Mouse (Mus musculus): ENCODE results near the gene Far1. TPM values are rescaled to one million over a fixed set of nuclear protein-coding genes. Genes with fewer than 3 reads are reported as not detected.

The Far1 gene
- polyA plus RNA-seq, 2 experiments, result 12.0 to 24.9 TPM

GRCm38 (mm10) chr7:113498413-113498812, 15.2 kb upstream of the Far1 start:
- Histone ChIP-seq H3K4me2 (ENCODE audit: low read depth) (no peak overlapping the region), H3K27ac (no peak overlapping the region), H3K9me3 (ENCODE audit: control insufficient read depth, low read length) (no peaks in the 10 kb centered on the region), H3K9ac (replicated peaks) (no peak overlapping the region), H3K4me3 (ENCODE audit: insufficient read depth in 1 of 2, low read depth in 2 of 2, low read length in 2 of 2) (no peak overlapping the region), H3K27me3 (ENCODE audit: control insufficient read depth, insufficient read depth, low read length) (no peaks in the 10 kb centered on the region), H3K36me3 (replicated peaks; ENCODE audit: control insufficient read depth, insufficient read depth, low read depth) (no peaks in the 10 kb centered on the region), H3K4me1 (replicated peaks; ENCODE audit: control insufficient read depth in 2 of 2, insufficient read depth in 2 of 2, low read length in 1 of 2) (no peaks in the 10 kb centered on the region)
- ATAC-seq (ENCODE audit: insufficient read depth), result no peak
- 49% methylated on average over 3 of the region's 3 CpGs for WGBS (ENCODE audit: insufficient replicate concordance)
- DNase-seq (ENCODE audit: low read depth in 3 of 3, low spot score in 3 of 3), result no peak
- TF ChIP-seq EP300 (IDR thresholded peaks at IDR 0.05; ENCODE audit: low read depth) (no peak), CTCF (IDR thresholded peaks at IDR 0.05; ENCODE audit: low read depth) (no peak)

DNA sequence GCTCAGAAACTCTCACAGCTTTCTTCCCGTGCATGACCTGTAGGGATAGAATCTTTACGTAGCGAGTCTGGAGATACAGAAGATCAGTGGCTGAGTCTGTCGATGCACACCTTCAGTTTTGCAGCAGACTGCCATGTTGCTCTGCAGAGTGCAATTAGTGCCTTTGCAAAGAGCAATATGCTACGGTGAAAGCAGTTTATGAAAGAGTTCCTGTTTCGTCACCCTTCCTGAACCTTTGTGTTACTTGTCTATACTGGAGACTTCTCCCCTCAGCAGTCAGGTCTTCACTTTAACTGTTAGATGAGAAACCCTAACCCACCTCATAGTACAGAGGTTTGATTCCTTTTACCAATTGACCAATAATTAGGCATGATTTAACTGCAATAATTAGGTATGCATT, 13.8 kb upstream of the Far1 start:
- H3K4me2 ChIP-seq (ENCODE audit: low read depth), result no peak overlapping the region
- DNase-seq (ENCODE audit: low read depth in 3 of 3, low spot score in 3 of 3) (no peak), ATAC-seq (ENCODE audit: insufficient read depth) (no peak)
- no peak overlapping the region for H3K4me3 ChIP-seq (ENCODE audit: insufficient read depth in 1 of 2, low read depth in 2 of 2, low read length in 2 of 2)
- no peak overlapping the region for H3K27ac ChIP-seq
- no peaks in the 10 kb centered on the region for H3K4me1 ChIP-seq (replicated peaks; ENCODE audit: control insufficient read depth in 2 of 2, insufficient read depth in 2 of 2, low read length in 1 of 2)
- H3K27me3 ChIP-seq (ENCODE audit: control insufficient read depth, insufficient read depth, low read length), result no peaks in the 10 kb centered on the region
- no peaks in the 10 kb centered on the region for H3K9me3 ChIP-seq (ENCODE audit: control insufficient read depth, low read length)
- 58% methylated on average over 6 of the region's 6 CpGs for WGBS (ENCODE audit: insufficient replicate concordance)
- no peaks in the 10 kb centered on the region for H3K36me3 ChIP-seq (replicated peaks; ENCODE audit: control insufficient read depth, insufficient read depth, low read depth)
- no peak overlapping the region for H3K9ac ChIP-seq (replicated peaks)
- TF ChIP-seq EP300 (IDR thresholded peaks at IDR 0.05; ENCODE audit: low read depth) (no peak), CTCF (IDR thresholded peaks at IDR 0.05; ENCODE audit: low read depth) (no peak)

- TF ChIP-seq CTCF (IDR thresholded peaks at IDR 0.05; ENCODE audit: low read depth) (no peak), EP300 (IDR thresholded peaks at IDR 0.05; ENCODE audit: low read depth) (no peak)
- DNase-seq (ENCODE audit: low read depth in 3 of 3, low spot score in 3 of 3) (no peak), ATAC-seq (ENCODE audit: insufficient read depth) (no peak)
- Histone ChIP-seq H3K9ac (replicated peaks) (no peak overlapping the region), H3K27ac (no peak overlapping the region), H3K4me3 (ENCODE audit: insufficient read depth in 1 of 2, low read depth in 2 of 2, low read length in 2 of 2) (no peak overlapping the region), H3K4me2 (ENCODE audit: low read depth) (no peak overlapping the region), H3K36me3 (replicated peaks; ENCODE audit: control insufficient read depth, insufficient read depth, low read depth) (no peaks in the 10 kb centered on the region), H3K4me1 (replicated peaks; ENCODE audit: control insufficient read depth in 2 of 2, insufficient read depth in 2 of 2, low read length in 1 of 2) (no peaks in the 10 kb centered on the region), H3K9me3 (ENCODE audit: control insufficient read depth, low read length) (no peaks in the 10 kb centered on the region), H3K27me3 (ENCODE audit: control insufficient read depth, insufficient read depth, low read length) (no peaks in the 10 kb centered on the region)
- 34% methylated on average over 3 of the region's 3 CpGs for WGBS (ENCODE audit: insufficient replicate concordance)
Observed at GRCm38 (mm10) chr7:113502453-113502852, 11.2 kb upstream of the Far1 start.

GRCm38 (mm10) chr7:113505047-113505446, 8.6 kb upstream of the Far1 start:
- Histone ChIP-seq H3K4me3 (ENCODE audit: insufficient read depth in 1 of 2, low read depth in 2 of 2, low read length in 2 of 2) (no peak overlapping the region), H3K27me3 (ENCODE audit: control insufficient read depth, insufficient read depth, low read length) (no peaks in the 10 kb centered on the region), H3K9ac (replicated peaks) (no peak overlapping the region), H3K36me3 (replicated peaks; ENCODE audit: control insufficient read depth, insufficient read depth, low read depth) (no peaks in the 10 kb centered on the region), H3K27ac (no peak overlapping the region), H3K4me1 (replicated peaks; ENCODE audit: control insufficient read depth in 2 of 2, insufficient read depth in 2 of 2, low read length in 1 of 2) (no peaks in the 10 kb centered on the region), H3K9me3 (ENCODE audit: control insufficient read depth, low read length) (no peaks in the 10 kb centered on the region), H3K4me2 (ENCODE audit: low read depth) (no peak overlapping the region)
- DNase-seq (ENCODE audit: low read depth in 3 of 3, low spot score in 3 of 3) (no peak), ATAC-seq (ENCODE audit: insufficient read depth) (no peak)
- TF ChIP-seq CTCF (IDR thresholded peaks at IDR 0.05; ENCODE audit: low read depth) (no peak), EP300 (IDR thresholded peaks at IDR 0.05; ENCODE audit: low read depth) (no peak)
- WGBS (ENCODE audit: insufficient replicate concordance), result 30% methylated on average over 5 of the region's 5 CpGs

DNA sequence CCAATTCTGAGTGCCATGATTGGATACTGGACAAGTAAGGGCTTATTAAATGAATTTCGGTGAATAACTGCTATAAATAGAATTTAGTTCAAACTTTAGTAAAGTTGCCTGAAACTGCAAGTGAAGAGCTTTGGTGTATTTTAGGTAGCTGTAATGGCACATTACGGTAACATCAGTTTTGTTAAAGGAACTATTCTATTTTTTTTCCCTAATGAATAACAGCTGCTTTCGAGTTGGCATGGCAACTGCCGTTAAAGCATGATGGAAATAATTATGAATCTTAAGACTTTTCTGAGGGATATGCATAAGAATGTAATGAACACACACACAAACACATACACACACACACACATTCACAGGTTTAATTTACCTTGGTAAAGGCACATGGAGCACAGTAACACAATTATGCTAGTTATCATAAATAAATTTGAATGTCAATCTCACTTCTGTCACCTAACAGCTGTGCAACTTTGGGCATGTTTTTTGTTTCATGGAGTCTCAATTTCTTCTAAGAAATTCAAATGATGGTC, 8.1 kb upstream of the Far1 start:
- H3K27ac ChIP-seq, result no peak overlapping the region
- no peaks in the 10 kb centered on the region for H3K36me3 ChIP-seq (replicated peaks; ENCODE audit: control insufficient read depth, insufficient read depth, low read depth)
- no peak for TF ChIP-seq EP300 (IDR thresholded peaks at IDR 0.05; ENCODE audit: low read depth)
- TF ChIP-seq CTCF (IDR thresholded peaks at IDR 0.05; ENCODE audit: low read depth), result no peak
- H3K4me3 ChIP-seq (ENCODE audit: insufficient read depth in 1 of 2, low read depth in 2 of 2, low read length in 2 of 2), result no peak overlapping the region
- WGBS (ENCODE audit: insufficient replicate concordance), result 75% methylated on average over 4 of the region's 4 CpGs
- DNase-seq (ENCODE audit: low read depth in 3 of 3, low spot score in 3 of 3) (no peak), ATAC-seq (ENCODE audit: insufficient read depth) (no peak)
- H3K4me2 ChIP-seq (ENCODE audit: low read depth), result no peak overlapping the region
- H3K4me1 ChIP-seq (replicated peaks; ENCODE audit: control insufficient read depth in 2 of 2, insufficient read depth in 2 of 2, low read length in 1 of 2), result no peaks in the 10 kb centered on the region
- H3K9me3 ChIP-seq (ENCODE audit: control insufficient read depth, low read length), result no peaks in the 10 kb centered on the region
- H3K9ac ChIP-seq (replicated peaks), result no peak overlapping the region
- H3K27me3 ChIP-seq (ENCODE audit: control insufficient read depth, insufficient read depth, low read length), result no peaks in the 10 kb centered on the region
